Mouse (Mus musculus) cerebellum, adult 2 months (tissue): Measurements from ENCODE around the gene Ube2e2.

ENCODE experiments used
- CTCF ChIP-seq: fragments of 200-500 bp; IDR thresholded peaks from 2 replicates; pipeline ENCODE4 v1.5.1; 2011; ENCODE audit warnings: low read depth, mild to moderate bottlenecking, control low read depth, low read length, moderate library complexity, borderline replicate concordance; ENCODE audit not compliant: insufficient read depth
- POLR2A ChIP-seq: fragments of 200-500 bp; IDR thresholded peaks from 2 replicates; pipeline ENCODE4 v1.6.1; 2011; ENCODE audit warnings: low read length, control low read depth, borderline replicate concordance; ENCODE audit not compliant: insufficient read depth

DNA sequence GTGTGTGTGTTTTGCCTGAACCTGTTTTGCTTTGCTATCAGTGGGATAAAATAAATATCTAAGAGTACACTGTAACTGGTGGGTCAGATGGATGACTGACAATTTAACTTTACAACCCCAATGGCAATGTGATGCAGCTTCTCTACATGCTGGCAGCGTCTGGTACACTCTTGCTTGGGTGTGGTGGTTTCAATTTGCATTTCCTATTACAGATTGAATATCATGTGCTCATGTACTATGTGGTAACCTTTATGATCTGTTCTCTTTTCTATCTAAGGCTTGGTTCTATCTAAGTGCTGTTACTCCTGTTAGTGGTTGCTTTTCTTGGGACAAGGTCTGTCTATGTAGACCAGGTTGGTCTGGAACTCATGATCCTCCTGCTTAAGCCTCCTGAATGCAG is 292.1 kb downstream of the Ube2e2 start:
- no peak for TF ChIP-seq CTCF
- TF ChIP-seq POLR2A, result no peak
